ENCODE assay signal across 18 mouse cellular contexts in genomic region chr15:72383062-72383461, GRCm38 (mm10).
DNase-seq lines count a peak whose midpoint lies in the region; ATAC-seq lines count a peak whose summit lies in the region.
"Had no signal": no experiment of that assay in that cellular context is flagged by ENCODE, and none has a peak within 500 bp of the region (broad histone marks: within the 10 kb centered on the region; RNA-seq: fewer than 3 reads in every experiment).

No protein-coding gene starts in this region.

- no peaks in the 10 kb centered on the region for H3K9me3 ChIP-seq in hindbrain, embryonic 13.5 days
- no peaks in the 10 kb centered on the region for H3K9me3 ChIP-seq in hindbrain, embryonic 10.5 days
- H3K9me3 ChIP-seq in neural tube, embryonic 13.5 days = no peaks in the 10 kb centered on the region
- H3K9me3 ChIP-seq in forebrain, embryonic 15.5 days = no peaks in the 10 kb centered on the region
- H3K9me3 ChIP-seq: embryonic facial prominence, embryonic 10.5 days; heart, embryonic 12.5 days had no signal

- ATAC-seq in hindbrain, embryonic 13.5 days (ENCODE audit: low FRiP score) = no peak
- ATAC-seq in neural tube, embryonic 13.5 days (ENCODE audit: low read depth) = peak; percentile 55; the same call in 1 of the 2 replicates
- 0 out of 2 replicates have a peak, but pooled peaks have one; percentile 37 for ATAC-seq in forebrain, embryonic 15.5 days (replicated peaks)
- ATAC-seq: inflammation-experienced regulatory T-cells, adult 6 months; intestine, postnatal 0 days had no signal

- WGBS in hindbrain, embryonic 13.5 days = 71% methylated on average over 3 of the region's 3 CpGs
- WGBS in hindbrain, embryonic 10.5 days = 89% methylated on average over 3 of the region's 3 CpGs
- 72% methylated on average over 3 of the region's 3 CpGs for WGBS in neural tube, embryonic 13.5 days
- 43% methylated on average over 3 of the region's 3 CpGs for WGBS in forebrain, embryonic 15.5 days

- no peak overlapping the region for H3K4me3 ChIP-seq in hindbrain, embryonic 13.5 days
- H3K4me3 ChIP-seq in hindbrain, embryonic 10.5 days = no peak overlapping the region
- H3K4me3 ChIP-seq in neural tube, embryonic 13.5 days = no peak overlapping the region
- H3K4me3 ChIP-seq in forebrain, embryonic 15.5 days = no peak overlapping the region
- H3K4me3 ChIP-seq: embryonic facial prominence, embryonic 10.5 days; gastrocnemius, adult 2 months; heart, embryonic 12.5 days had no signal

- H3K4me2 ChIP-seq in hindbrain, embryonic 13.5 days = no peak overlapping the region
- H3K4me2 ChIP-seq in neural tube, embryonic 13.5 days = no peak overlapping the region
- no peak overlapping the region for H3K4me2 ChIP-seq in forebrain, embryonic 15.5 days (replicated peaks)
- H3K4me2 ChIP-seq: heart, embryonic 12.5 days had no signal

- no peak for DNase-seq in hindbrain, embryonic 10.5 days (ENCODE audit: low spot score)
- no peak for DNase-seq in neural tube, embryonic 10.5 days (ENCODE audit: extremely low spot score, low spot score)
- DNase-seq in adrenal gland, postnatal 25 days = no peak
- no peak for DNase-seq in frontal cortex, postnatal 25 days (ENCODE audit: low spot score in 2 of 2)
- DNase-seq: adrenal gland, postnatal 10 days; cerebellum, adult 18-20 months; cerebellum, adult 9-11 months; cerebellum, postnatal 36 days; gastrocnemius, adult 2 months; gastrocnemius, postnatal 25 days; kidney, adult 8-10 months had no signal

- H3K4me1 ChIP-seq in hindbrain, embryonic 13.5 days (replicated peaks) = peaks cover 18% of the 10 kb centered on the region
- peaks cover 8% of the 10 kb centered on the region; the same call in 1 of the 2 replicates for H3K4me1 ChIP-seq in hindbrain, embryonic 10.5 days (replicated peaks)
- peaks cover 27% of the 10 kb centered on the region; the same call in 1 of the 2 replicates for H3K4me1 ChIP-seq in neural tube, embryonic 13.5 days (replicated peaks)
- H3K4me1 ChIP-seq in forebrain, embryonic 15.5 days = peaks cover 24% of the 10 kb centered on the region
- H3K4me1 ChIP-seq: embryonic facial prominence, embryonic 10.5 days; heart, embryonic 12.5 days had no signal

- no peaks in the 10 kb centered on the region for H3K27me3 ChIP-seq in hindbrain, embryonic 13.5 days
- 0 out of 2 replicates have a peak, but pooled peaks cover 3% of the 10 kb centered on the region for H3K27me3 ChIP-seq in hindbrain, embryonic 10.5 days (ENCODE audit: insufficient read depth, poor library complexity, severe bottlenecking)
- H3K27me3 ChIP-seq in neural tube, embryonic 13.5 days = no peaks in the 10 kb centered on the region
- no peaks in the 10 kb centered on the region for H3K27me3 ChIP-seq in forebrain, embryonic 15.5 days
- H3K27me3 ChIP-seq: heart, embryonic 12.5 days had no signal

- no peak overlapping the region for H3K9ac ChIP-seq in hindbrain, embryonic 13.5 days
- no peak overlapping the region for H3K9ac ChIP-seq in neural tube, embryonic 13.5 days
- H3K9ac ChIP-seq in forebrain, embryonic 15.5 days (replicated peaks) = no peak overlapping the region
- H3K9ac ChIP-seq: heart, embryonic 12.5 days had no signal

- H3K36me3 ChIP-seq in hindbrain, embryonic 13.5 days = no peaks in the 10 kb centered on the region
- no peaks in the 10 kb centered on the region for H3K36me3 ChIP-seq in hindbrain, embryonic 10.5 days
- H3K36me3 ChIP-seq in neural tube, embryonic 13.5 days = no peaks in the 10 kb centered on the region
- no peaks in the 10 kb centered on the region for H3K36me3 ChIP-seq in forebrain, embryonic 15.5 days
- H3K36me3 ChIP-seq: embryonic facial prominence, embryonic 10.5 days; heart, embryonic 12.5 days had no signal

- peak overlapping the region; percentile 36 for H3K27ac ChIP-seq in hindbrain, embryonic 13.5 days
- H3K27ac ChIP-seq in hindbrain, embryonic 10.5 days = no peak overlapping the region
- H3K27ac ChIP-seq in neural tube, embryonic 13.5 days (replicated peaks) = peak overlapping the region; percentile 65; the same call in 1 of the 2 replicates
- peak overlapping the region; percentile 80 for H3K27ac ChIP-seq in forebrain, embryonic 15.5 days (replicated peaks)
- H3K27ac ChIP-seq: embryonic facial prominence, embryonic 10.5 days; gastrocnemius, adult 2 months had no signal
